Mouse (Mus musculus) spleen, adult 2 months (tissue): ENCODE data around the gene Slc16a10. TPM values are rescaled to one million over a fixed set of nuclear protein-coding genes. Genes with fewer than 3 reads are reported as not detected.

Experiments used
- DNase-seq, 2 experiments: peaks; one replicate each; pipeline versions ENCODE4 v3.0.0 to v3.0.0-alpha.2; 2012 to 2021; ENCODE audit warnings: low spot score in 2 of 2, low read depth in 1 of 2
- H3K27ac ChIP-seq: fragments of 200-500 bp; 2 replicates; pipeline ENCODE4 v1.5.1; 2012; ENCODE audit warnings: low read length, inconsistent platforms; ENCODE audit not compliant: insufficient read depth
- H3K27me3 ChIP-seq: fragments of 200-500 bp; 2 replicates; pipeline ENCODE4 v1.6.1; 2012; ENCODE audit warnings: mild to moderate bottlenecking, moderate library complexity, low read length, inconsistent platforms; ENCODE audit not compliant: control insufficient read depth, insufficient read depth
- H3K36me3 ChIP-seq: fragments of 200-500 bp; 2 replicates; pipeline ENCODE4 v1.6.1; 2012; ENCODE audit warnings: mild to moderate bottlenecking, low read length, inconsistent platforms; ENCODE audit not compliant: control insufficient read depth, insufficient read depth
- H3K4me1 ChIP-seq: fragments of 200-500 bp; 2 replicates; pipeline ENCODE4 v1.6.1; 2011; ENCODE audit warnings: inconsistent platforms; ENCODE audit not compliant: control insufficient read depth, insufficient read depth, insufficient read length
- H3K4me3 ChIP-seq: fragments of 200-500 bp; 2 replicates; pipeline ENCODE4 v1.5.1; 2011; ENCODE audit warnings: mild to moderate bottlenecking, inconsistent platforms; ENCODE audit not compliant: insufficient read depth, insufficient read length; ENCODE audit errors: extremely low read depth
- CTCF ChIP-seq: fragments of 200-500 bp; IDR thresholded peaks from 2 replicates; pipeline ENCODE4 v1.5.1; 2011; ENCODE audit warnings: mild to moderate bottlenecking, inconsistent platforms; ENCODE audit not compliant: insufficient read depth, insufficient read length, insufficient replicate concordance; ENCODE audit errors: extremely low read depth
- POLR2A ChIP-seq: fragments of 200-500 bp; IDR thresholded peaks from 2 replicates; pipeline ENCODE4 v1.6.1; 2011; ENCODE audit warnings: low read depth, low read length, inconsistent platforms
- WGBS: fragments of 180-500 bp; shearing (Covaris S2); methylation state at CpG from one replicate; pipeline ENCODE4 v1.1.7; 2018; 5-methylcytosine and 5-hydroxymethylcytosine counted together
- polyA plus RNA-seq: library from polyadenylated mRNA; depleted of rRNA; stranded (reverse); fragments of >200 nt; gene quantifications from 2 replicates; pipeline ENCODE4 v1.2.3, GENCODE M21; 2012

Slc16a10 gene
- polyA plus RNA-seq, 1 experiment: 36.9 TPM

DNA sequence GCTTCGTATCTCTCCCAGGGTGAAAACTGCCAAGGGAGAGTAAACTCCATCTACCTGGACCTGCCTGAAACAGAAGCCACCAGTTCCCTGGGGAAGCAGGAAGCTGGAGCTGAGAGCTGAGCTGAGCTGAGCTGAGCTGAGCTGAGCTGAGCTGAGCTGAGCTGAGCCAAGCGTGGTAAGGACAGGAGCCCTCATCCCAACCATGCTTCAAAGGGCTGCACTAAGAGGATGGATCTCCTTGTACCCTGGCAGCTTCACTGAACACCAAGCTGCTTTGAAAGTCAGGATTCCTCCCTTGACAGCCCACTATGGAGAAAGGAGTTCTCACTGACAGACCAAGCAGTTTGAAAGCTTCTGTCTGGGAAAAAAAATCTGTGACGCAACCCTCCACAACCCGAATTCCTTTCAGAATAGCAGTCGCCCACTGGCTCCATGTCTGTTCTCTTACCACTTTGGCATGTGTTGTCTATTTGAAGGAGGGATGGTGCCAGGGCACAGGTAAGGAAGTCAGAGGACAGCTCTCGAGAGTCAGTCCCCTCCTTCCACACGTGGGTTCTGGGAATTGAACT is 28.5 kb downstream of the Slc16a10 start:
- no peaks in the 10 kb centered on the region for H3K4me1 ChIP-seq
- no peaks in the 10 kb centered on the region for H3K27me3 ChIP-seq
- no peak for DNase-seq
- 92% methylated on average over 7 of the region's 7 CpGs for WGBS
- TF ChIP-seq POLR2A (no peak), CTCF (no peak)
- no peaks in the 10 kb centered on the region for H3K36me3 ChIP-seq
- no peak overlapping the region for H3K27ac ChIP-seq
- H3K4me3 ChIP-seq: no peak overlapping the region

DNA sequence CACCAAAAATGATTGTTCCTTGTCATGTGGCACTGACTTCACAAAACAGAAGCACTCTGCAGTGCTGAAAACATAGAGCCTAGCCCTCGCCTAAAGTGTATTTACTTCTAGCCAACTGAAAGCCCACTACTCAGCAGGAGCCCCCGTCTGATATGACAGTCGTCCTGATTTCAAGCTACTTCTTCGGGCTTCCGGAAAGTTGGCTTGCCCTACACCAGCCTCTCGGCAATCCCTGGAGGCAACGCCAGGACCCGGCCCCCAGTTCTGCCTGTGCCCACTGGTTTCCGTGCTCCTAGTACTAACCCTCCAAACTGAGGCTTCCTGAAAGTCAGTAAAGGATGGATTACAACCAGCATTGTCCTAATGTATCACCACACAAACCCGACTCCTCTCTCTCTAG is 29.8 kb downstream of the Slc16a10 start:
- H3K4me3 ChIP-seq: no peak overlapping the region
- H3K4me1 ChIP-seq: no peaks in the 10 kb centered on the region
- H3K27ac ChIP-seq: no peak overlapping the region
- H3K27me3 ChIP-seq: no peaks in the 10 kb centered on the region
- no peak for TF ChIP-seq CTCF
- TF ChIP-seq POLR2A: no peak
- DNase-seq: no peak
- H3K36me3 ChIP-seq: no peaks in the 10 kb centered on the region
- 95% methylated on average over 10 of the region's 10 CpGs for WGBS

DNA sequence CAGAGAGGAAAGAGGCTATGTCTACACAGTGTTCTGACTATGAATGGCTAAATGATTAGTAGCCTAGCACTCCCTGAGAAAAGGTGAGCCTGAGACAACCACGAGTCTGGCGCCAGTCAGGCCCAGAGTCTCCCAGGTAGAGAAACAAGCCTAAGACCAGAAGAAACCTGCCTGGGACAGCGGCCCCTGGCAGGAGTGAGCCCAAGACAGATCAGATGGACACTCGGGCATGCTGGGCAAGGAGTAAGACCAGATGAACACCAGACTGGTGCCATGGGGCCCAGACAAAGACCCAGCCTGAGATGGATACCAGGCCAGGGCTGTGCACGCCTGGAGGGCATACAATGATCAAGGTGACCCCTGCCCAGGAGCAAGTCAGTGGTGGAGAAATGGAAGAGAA is 32.5 kb downstream of the Slc16a10 start:
- Histone ChIP-seq H3K4me1 (no peaks in the 10 kb centered on the region), H3K27ac (no peak overlapping the region), H3K36me3 (no peaks in the 10 kb centered on the region), H3K27me3 (no peaks in the 10 kb centered on the region), H3K4me3 (no peak overlapping the region)
- DNase-seq: no peak
- WGBS: 93% methylated on average over 5 of the region's 5 CpGs
- TF ChIP-seq CTCF: no peak
- no peak for TF ChIP-seq POLR2A

- Histone ChIP-seq H3K4me3 (no peak overlapping the region), H3K4me1 (no peaks in the 10 kb centered on the region), H3K27ac (no peak overlapping the region), H3K36me3 (no peaks in the 10 kb centered on the region), H3K27me3 (no peaks in the 10 kb centered on the region)
- TF ChIP-seq CTCF (no peak), POLR2A (no peak)
- DNase-seq: no peak
- WGBS: 90% methylated on average over 8 of the region's 8 CpGs
Observed at GRCm38 (mm10) chr10:40108992-40109391, 33.1 kb downstream of the Slc16a10 start.

DNA sequence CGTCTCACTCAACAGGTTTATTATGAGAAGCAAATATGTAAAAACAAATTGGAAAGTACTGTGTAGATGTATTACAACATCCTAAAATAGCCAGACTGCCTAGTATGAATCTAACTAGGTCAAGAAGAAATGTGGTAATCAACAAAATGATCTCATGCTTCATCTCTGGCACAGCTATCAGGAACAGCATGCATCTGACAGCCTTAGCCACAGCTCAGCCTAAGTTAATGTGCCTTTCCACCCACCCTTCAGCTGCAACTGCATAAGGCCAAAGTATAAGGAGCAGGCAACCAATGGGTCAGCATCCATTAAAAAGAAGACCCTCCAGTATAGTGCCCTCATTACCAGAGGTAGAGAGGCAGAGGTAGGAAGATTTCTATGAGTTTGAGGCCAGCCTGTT is 34.1 kb downstream of the Slc16a10 start:
- TF ChIP-seq CTCF (no peak), POLR2A (no peak)
- Histone ChIP-seq H3K27ac (no peak overlapping the region), H3K4me1 (no peaks in the 10 kb centered on the region), H3K36me3 (no peaks in the 10 kb centered on the region), H3K27me3 (no peaks in the 10 kb centered on the region), H3K4me3 (no peak overlapping the region)
- 90% methylated on average over 1 of the region's 1 CpGs for WGBS
- DNase-seq: no peak

DNA sequence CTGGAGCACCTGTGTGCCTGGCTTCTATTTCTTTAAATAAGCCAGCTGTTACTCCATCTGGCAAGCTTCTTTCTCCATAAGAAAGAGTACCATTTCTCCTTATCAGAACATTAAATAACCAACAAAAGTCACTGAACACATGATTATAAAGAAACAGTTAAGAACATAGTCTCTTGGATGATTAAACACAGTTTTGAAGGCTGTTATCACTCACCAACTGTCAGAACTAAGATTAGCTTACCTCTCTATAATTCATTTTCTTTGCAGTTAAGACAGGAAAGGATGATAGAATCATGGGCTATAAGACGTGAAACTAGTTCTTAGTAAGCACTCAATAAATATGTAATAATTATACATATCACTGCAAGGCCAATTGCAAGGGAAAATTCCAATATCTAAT is 36.9 kb downstream of the Slc16a10 start:
- H3K4me3 ChIP-seq: no peak overlapping the region
- H3K27ac ChIP-seq: no peak overlapping the region
- 80% methylated on average over 1 of the region's 1 CpGs for WGBS
- H3K4me1 ChIP-seq: no peaks in the 10 kb centered on the region
- no peak for DNase-seq
- TF ChIP-seq POLR2A: no peak
- TF ChIP-seq CTCF: no peak
- H3K27me3 ChIP-seq: no peaks in the 10 kb centered on the region
- H3K36me3 ChIP-seq: no peaks in the 10 kb centered on the region

- no peak overlapping the region for H3K27ac ChIP-seq
- no peaks in the 10 kb centered on the region for H3K36me3 ChIP-seq
- no peaks in the 10 kb centered on the region for H3K27me3 ChIP-seq
- no peaks in the 10 kb centered on the region for H3K4me1 ChIP-seq
- TF ChIP-seq POLR2A (no peak), CTCF (no peak)
- 84% methylated on average over 5 of the region's 5 CpGs for WGBS
- H3K4me3 ChIP-seq: no peak overlapping the region
- no peak for DNase-seq
Observed at GRCm38 (mm10) chr10:40103790-40104189, 38.3 kb downstream of the Slc16a10 start.

- 87% methylated on average over 8 of the region's 8 CpGs for WGBS
- TF ChIP-seq CTCF (no peak), POLR2A (no peak)
- no peak overlapping the region for H3K27ac ChIP-seq
- no peaks in the 10 kb centered on the region for H3K27me3 ChIP-seq
- no peaks in the 10 kb centered on the region for H3K36me3 ChIP-seq
- no peak for DNase-seq
- H3K4me1 ChIP-seq: no peaks in the 10 kb centered on the region
- no peak overlapping the region for H3K4me3 ChIP-seq
Observed at GRCm38 (mm10) chr10:40102986-40103385, 39.1 kb downstream of the Slc16a10 start.
